Mouse (Mus musculus) spleen, adult 12 weeks (tissue): ENCODE results near the gene Ampd1.

ENCODE experiments used
- DNase-seq: peaks from one replicate; pipeline ENCODE4 v3.0.0; 2022; ENCODE audit warnings: low spot score

Ampd1 gene

GRCm38 (mm10) chr3:103102454-103103390, 28.9 kb downstream of the Ampd1 start, which contains the start of gene Dennd2c:
Gene Dennd2c, plus strand, starts transcription at chr3:103102604.
- peak; percentile 97 for DNase-seq

- no peak for DNase-seq
Observed at GRCm38 (mm10) chr3:103107565-103108240, 33.9 kb downstream of the Ampd1 start.

- DNase-seq, result no peak
Observed at GRCm38 (mm10) chr3:103112216-103112615, 38.4 kb downstream of the Ampd1 start.

- DNase-seq, result no peak
Observed at GRCm38 (mm10) chr3:103123636-103124035, 49.8 kb downstream of the Ampd1 start.

- DNase-seq, result no peak
Observed at GRCm38 (mm10) chr3:103126138-103126537, 52.3 kb downstream of the Ampd1 start.

GRCm38 (mm10) chr3:103127177-103127576, 53.4 kb downstream of the Ampd1 start:
- no peak for DNase-seq

- no peak for DNase-seq
Observed at GRCm38 (mm10) chr3:103127721-103128120, 53.9 kb downstream of the Ampd1 start.

- no peak for DNase-seq
Observed at GRCm38 (mm10) chr3:103128251-103128650, 54.4 kb downstream of the Ampd1 start.

GRCm38 (mm10) chr3:103129367-103130159, 55.7 kb downstream of the Ampd1 start:
- peak; percentile 69 for DNase-seq

GRCm38 (mm10) chr3:103130236-103130751, 56.5 kb downstream of the Ampd1 start:
- DNase-seq, result peak; percentile 49

GRCm38 (mm10) chr3:103133098-103133497, 59.3 kb downstream of the Ampd1 start:
- DNase-seq, result no peak

- DNase-seq, result no peak
Observed at GRCm38 (mm10) chr3:103136414-103137077, 62.7 kb downstream of the Ampd1 start.

GRCm38 (mm10) chr3:103139047-103139446, 65.2 kb downstream of the Ampd1 start:
- no peak for DNase-seq

- DNase-seq, result peak; percentile 9
Observed at GRCm38 (mm10) chr3:103140095-103140838, 66.5 kb downstream of the Ampd1 start.

GRCm38 (mm10) chr3:103141287-103141686, 67.5 kb downstream of the Ampd1 start:
- peak; percentile 66 for DNase-seq

GRCm38 (mm10) chr3:103142366-103142765, 68.6 kb downstream of the Ampd1 start:
- no peak for DNase-seq

GRCm38 (mm10) chr3:103145336-103145735, 71.5 kb downstream of the Ampd1 start:
- DNase-seq, result no peak

- no peak for DNase-seq
Observed at GRCm38 (mm10) chr3:103145791-103146190, 72.0 kb downstream of the Ampd1 start.

GRCm38 (mm10) chr3:103146330-103147166, 72.7 kb downstream of the Ampd1 start:
- no peak for DNase-seq

GRCm38 (mm10) chr3:103147775-103148174, 74.0 kb downstream of the Ampd1 start:
- no peak for DNase-seq
